Comparison of ENCODE assay signal across 8 mouse cellular contexts in the genomic region with DNA sequence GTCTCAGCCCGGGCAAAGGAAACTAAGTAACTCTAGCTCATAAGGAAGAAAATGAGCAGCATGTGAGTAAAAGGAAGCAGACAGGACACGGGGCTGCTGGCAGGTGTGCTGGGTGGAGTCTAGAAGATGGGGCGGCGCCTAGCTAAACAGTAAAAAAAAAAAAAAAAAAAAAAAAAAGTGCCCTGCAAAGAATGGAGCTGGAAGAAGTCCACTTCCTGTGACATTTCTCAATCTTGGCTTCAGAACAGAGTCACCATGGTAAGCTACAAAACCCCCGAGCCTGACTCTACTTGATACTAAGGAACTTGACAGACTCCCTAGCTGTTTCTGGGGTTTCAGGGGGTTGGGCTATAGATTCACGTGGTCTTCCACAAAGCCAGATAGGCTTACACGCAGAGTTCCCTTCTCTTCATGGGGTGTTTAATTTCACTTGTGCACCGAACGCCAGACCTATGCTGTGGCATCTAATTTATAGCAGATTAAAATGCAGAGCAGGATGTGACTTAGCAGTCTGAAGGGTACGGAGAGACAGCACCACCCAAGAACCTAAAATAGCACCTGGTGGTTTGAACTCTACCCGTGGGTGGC.
A peak's percentile ranks its signal among the peaks of the same experiment; 100 is the strongest.
DNase-seq lines count a peak whose midpoint lies in the region; ATAC-seq and TF ChIP-seq lines count a peak whose summit lies in the region.

No protein-coding gene starts in this region.

- no peaks in the 10 kb centered on the region for H3K9me3 ChIP-seq in ES-E14 (ENCODE audit: control insufficient read depth, insufficient read depth, low read depth, low read length)
- no peaks in the 10 kb centered on the region for H3K9me3 ChIP-seq in heart, embryonic 11.5 days (replicated peaks; ENCODE audit: control insufficient read depth, low read length)
- H3K9me3 ChIP-seq in limb, embryonic 10.5 days (replicated peaks) = no peaks in the 10 kb centered on the region
- no peaks in the 10 kb centered on the region for H3K9me3 ChIP-seq in forebrain, embryonic 13.5 days (replicated peaks)

- in situ Hi-C loops in ES-E14 (cut with MboI; ENCODE audit: low sequenced_read_pairs in 2 of 2, unreplicated experiment in 2 of 2) = no loop called here

- no peak overlapping the region for H3K27ac ChIP-seq in ES-E14 (ENCODE audit: insufficient read depth, low read depth, low read length, poor library complexity, severe bottlenecking)
- no peak overlapping the region for H3K27ac ChIP-seq in heart, embryonic 11.5 days (ENCODE audit: low read depth, low read length)
- no peak overlapping the region; the same call in 1 of the 2 replicates for H3K27ac ChIP-seq in limb, embryonic 10.5 days
- H3K27ac ChIP-seq in forebrain, embryonic 13.5 days = no peak overlapping the region

- no peaks in the 10 kb centered on the region; a peak in 1 of 4 replicates for H3K4me1 ChIP-seq in ES-E14 (ENCODE audit: control insufficient read depth in 2 of 2, insufficient read depth in 2 of 2, low read length in 2 of 2, poor library complexity in 1 of 2)
- peaks cover 20% of the 10 kb centered on the region for H3K4me1 ChIP-seq in heart, embryonic 11.5 days (ENCODE audit: control insufficient read depth, insufficient read depth, low read length)
- H3K4me1 ChIP-seq in limb, embryonic 10.5 days = peaks cover 44% of the 10 kb centered on the region
- H3K4me1 ChIP-seq in forebrain, embryonic 13.5 days = no peaks in the 10 kb centered on the region

- no peak overlapping the region for H3K9ac ChIP-seq in ES-E14 (ENCODE audit: insufficient read depth, low read depth, low read length, poor library complexity, severe bottlenecking)
- no peak overlapping the region for H3K9ac ChIP-seq in heart, embryonic 11.5 days (ENCODE audit: low read depth, low read length)
- no peak overlapping the region for H3K9ac ChIP-seq in forebrain, embryonic 13.5 days

- no peaks in the 10 kb centered on the region for H3K27me3 ChIP-seq in heart, embryonic 11.5 days (ENCODE audit: control insufficient read depth, insufficient read depth, low read length)
- H3K27me3 ChIP-seq in limb, embryonic 10.5 days (ENCODE audit: low read depth, poor library complexity, severe bottlenecking) = no peaks in the 10 kb centered on the region
- H3K27me3 ChIP-seq in forebrain, embryonic 13.5 days = no peaks in the 10 kb centered on the region

- peak overlapping the region in 1 of 2 experiments; percentile 20; a peak in 1 of 4 replicates for H3K4me3 ChIP-seq in ES-E14 (ENCODE audit: insufficient read depth in 1 of 2, low read depth in 1 of 2, low read length in 2 of 2, poor library complexity in 1 of 2, severe bottlenecking in 1 of 2)
- no peak overlapping the region for H3K4me3 ChIP-seq in heart, embryonic 11.5 days (ENCODE audit: low read depth, low read length)
- H3K4me3 ChIP-seq in limb, embryonic 10.5 days = no peak overlapping the region
- H3K4me3 ChIP-seq in forebrain, embryonic 13.5 days = no peak overlapping the region

- WGBS in heart, embryonic 11.5 days (ENCODE audit: insufficient replicate concordance) = 35% methylated on average over 11 of the region's 11 CpGs
- WGBS in limb, embryonic 10.5 days = 44% methylated on average over 11 of the region's 11 CpGs
- WGBS in forebrain, embryonic 13.5 days = 47% methylated on average over 11 of the region's 11 CpGs

- H3K36me3 ChIP-seq in ES-E14 (ENCODE audit: control insufficient read depth, insufficient read depth, low read length, poor library complexity, severe bottlenecking) = no peaks in the 10 kb centered on the region
- H3K36me3 ChIP-seq in heart, embryonic 11.5 days (ENCODE audit: control insufficient read depth, insufficient read depth, low read length) = no peaks in the 10 kb centered on the region
- H3K36me3 ChIP-seq in limb, embryonic 10.5 days = no peaks in the 10 kb centered on the region
- no peaks in the 10 kb centered on the region for H3K36me3 ChIP-seq in forebrain, embryonic 13.5 days (ENCODE audit: poor library complexity, severe bottlenecking)

- no peak for ATAC-seq in heart, embryonic 11.5 days (replicated peaks; ENCODE audit: insufficient number of reproducible peaks, low FRiP score, low TSS enrichment)
- ATAC-seq in monocyte, adult 5-6 weeks (replicated peaks; ENCODE audit: insufficient number of reproducible peaks, low FRiP score, low TSS enrichment, poor library complexity, severe bottlenecking) = 0 out of 2 replicates have a peak, but pooled peaks have one; percentile 6
- ATAC-seq in forebrain, embryonic 13.5 days = no peak

- peak; percentile 54 for DNase-seq in adrenal gland, adult 2 months
- no peak for DNase-seq in adrenal gland, adult 18-20 months (ENCODE audit: low spot score in 2 of 2)
- DNase-seq in ES-E14 (ENCODE audit: low read depth, low spot score) = no peak
- DNase-seq in limb, embryonic 10.5 days (ENCODE audit: low spot score) = peak; percentile 27
- DNase-seq in ovary, adult 18-20 months (ENCODE audit: low spot score) = no peak

- peak overlapping the region; percentile 35 for H3K4me2 ChIP-seq in heart, embryonic 11.5 days
- H3K4me2 ChIP-seq in forebrain, embryonic 13.5 days = no peak overlapping the region

TF ChIP-seq in ES-E14, 5 proteins besides CTCF, POLR2A, EP300 and RAD21:
- no peak for TF ChIP-seq HCFC1 (IDR thresholded peaks at IDR 0.05; ENCODE audit: borderline replicate concordance, insufficient read depth, low read length)
- TF ChIP-seq ZC3H11A (IDR thresholded peaks at IDR 0.05; ENCODE audit: borderline replicate concordance, low read depth, low read length) = no peak
- peak; percentile 96 for TF ChIP-seq ZNF384 (IDR thresholded peaks at IDR 0.05; ENCODE audit: low read depth, low read length)

Comparison
In these comparisons a context has a peak if more than half of its experiments do, and no peak if none do; other contexts are left out.
1. DNase-seq: peak in adrenal gland, adult 2 months (single experiment) and limb, embryonic 10.5 days (single experiment); none in adrenal gland, adult 18-20 months (0 of 2), ES-E14 (single experiment) and ovary, adult 18-20 months (single experiment).